Mouse (Mus musculus) stomach, postnatal 0 days (tissue): Measurements from ENCODE around the gene Copa. TPM values are rescaled to one million over a fixed set of nuclear protein-coding genes. Genes with fewer than 3 reads are reported as not detected.
A peak's percentile ranks its signal among the peaks of the same experiment; 100 is the strongest.

Experiments used
- ATAC-seq: fragments of 200-750 bp; cut with Nextera tagmentation; 2 replicates; pipeline ENCODE4 v1.8.0; 2017; ENCODE audit not compliant: low FRiP score, low TSS enrichment
- DNase-seq: peaks from one replicate; pipeline ENCODE4 v3.0.0-alpha.2; 2016; ENCODE audit warnings: low spot score
- H3K27ac ChIP-seq: fragments of 300-500 bp; sonication (generic); replicated peaks from 2 replicates; pipeline ENCODE4 v1.5.1; 2014; ENCODE audit warnings: mild to moderate bottlenecking, control low read depth
- H3K27me3 ChIP-seq: fragments of 300-500 bp; sonication (generic); 2 replicates; pipeline ENCODE4 v1.6.1; 2014; ENCODE audit warnings: low read length; ENCODE audit not compliant: control insufficient read depth, insufficient read depth
- H3K36me3 ChIP-seq: fragments of 300-500 bp; sonication (generic); 2 replicates; pipeline ENCODE4 v1.6.1; 2014; ENCODE audit warnings: low read length, mixed read lengths; ENCODE audit not compliant: control insufficient read depth, insufficient read depth
- H3K4me1 ChIP-seq: fragments of 300-500 bp; sonication (generic); replicated peaks from 2 replicates; pipeline ENCODE4 v1.6.1; 2014; ENCODE audit warnings: antibody characterized with exemption; ENCODE audit not compliant: control insufficient read depth, insufficient read depth
- H3K4me2 ChIP-seq: fragments of 300-500 bp; sonication (generic); replicated peaks from 2 replicates; pipeline ENCODE4 v1.6.1; 2014; ENCODE audit warnings: low read depth, mild to moderate bottlenecking, control low read depth, moderate library complexity
- H3K4me3 ChIP-seq: fragments of 300-500 bp; sonication (generic); 2 replicates; pipeline ENCODE4 v1.5.1; 2014; ENCODE audit warnings: low read depth, low read length, control low read depth
- H3K9ac ChIP-seq: fragments of 300-500 bp; sonication (generic); 2 replicates; pipeline ENCODE4 v1.6.1; 2014; ENCODE audit warnings: mild to moderate bottlenecking, low read length, control low read depth, mixed read lengths
- H3K9me3 ChIP-seq: fragments of 300-500 bp; sonication (generic); 2 replicates; pipeline ENCODE4 v1.6.1; 2016; ENCODE audit warnings: low read length; ENCODE audit not compliant: control insufficient read depth
- CTCF ChIP-seq: IDR thresholded peaks from 2 replicates; pipeline ENCODE4 v1.5.1; 2016; ENCODE audit warnings: antibody characterized with exemption, low read depth, mild to moderate bottlenecking, moderate library complexity
- EP300 ChIP-seq: optimal IDR thresholded peaks from 2 replicates; pipeline ENCODE3; 2016; ENCODE audit warnings: antibody characterized with exemption
- WGBS: fragments of 180-500 bp; shearing (Covaris S2); extraction: QIAGEN DNeasy Blood & Tissue Kit; methylation state at CpG from one replicate; pipeline ENCODE4 v1.1.7; 2014; 5-methylcytosine and 5-hydroxymethylcytosine counted together
- polyA plus RNA-seq: library from polyadenylated mRNA; unstranded; fragments of >200 nt; fragmentation: Nextera tagmentation; extraction: Ambion mirVana; gene quantifications from 2 replicates; pipeline ENCODE4 v1.2.1, GENCODE M21; 2015

The Copa gene
- polyA plus RNA-seq, 1 experiment from 2014 or later, result 89.6 TPM

- no peaks in the 10 kb centered on the region for H3K4me1 ChIP-seq
- no peak for DNase-seq
- H3K36me3 ChIP-seq, result peaks cover 25% of the 10 kb centered on the region
- no peaks in the 10 kb centered on the region for H3K9me3 ChIP-seq
- H3K27me3 ChIP-seq, result no peaks in the 10 kb centered on the region
- TF ChIP-seq EP300 (no peak), CTCF (no peak)
- WGBS, result 76% methylated on average over 4 of the region's 4 CpGs
- no peak overlapping the region for H3K4me3 ChIP-seq
- no peak overlapping the region for H3K4me2 ChIP-seq
- no peak for ATAC-seq
- H3K27ac ChIP-seq, result 0 out of 2 replicates have a peak overlapping the region, but pooled peaks have one; percentile 45
- H3K9ac ChIP-seq, result no peak overlapping the region
Measured at GRCm38 (mm10) chr1:172134072-172134471, 51.7 kb downstream of the Copa start.

DNA sequence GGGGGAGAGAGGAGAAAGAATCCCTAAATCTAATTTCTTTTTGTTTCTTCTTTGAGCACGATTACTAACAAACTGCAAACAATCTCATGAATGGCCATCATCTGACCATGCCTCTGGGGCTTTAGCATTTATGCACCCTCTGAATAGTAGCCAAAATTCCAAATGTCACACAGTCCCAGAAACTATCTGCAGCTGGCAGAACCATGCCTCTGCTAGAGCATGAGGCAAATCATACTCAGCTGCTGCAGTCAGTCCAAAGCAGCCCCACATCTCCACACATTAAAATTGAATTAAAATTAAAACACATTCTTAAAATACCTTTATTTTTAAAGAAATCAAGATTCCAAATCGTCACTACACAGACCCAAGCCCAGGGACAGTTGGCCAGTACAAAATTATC, 57.8 kb downstream of the Copa start:
- 68% methylated on average over 2 of the region's 2 CpGs for WGBS
- Histone ChIP-seq H3K9me3 (no peaks in the 10 kb centered on the region), H3K27me3 (no peaks in the 10 kb centered on the region), H3K4me1 (no peaks in the 10 kb centered on the region), H3K9ac (no peak overlapping the region), H3K4me2 (no peak overlapping the region), H3K36me3 (peaks cover 2% of the 10 kb centered on the region; the same call in 1 of the 2 replicates), H3K27ac (no peak overlapping the region), H3K4me3 (no peak overlapping the region)
- ATAC-seq, result no peak
- no peak for TF ChIP-seq EP300
- DNase-seq, result no peak

- Histone ChIP-seq H3K27me3 (no peaks in the 10 kb centered on the region), H3K36me3 (no peaks in the 10 kb centered on the region), H3K9ac (no peak overlapping the region), H3K4me3 (no peak overlapping the region), H3K4me2 (no peak overlapping the region), H3K27ac (no peak overlapping the region), H3K9me3 (no peaks in the 10 kb centered on the region), H3K4me1 (no peaks in the 10 kb centered on the region)
- TF ChIP-seq EP300 (no peak), CTCF (no peak)
- DNase-seq (no peak), ATAC-seq (no peak)
- WGBS, result 81% methylated on average over 1 of the region's 1 CpGs
Measured at GRCm38 (mm10) chr1:172140825-172141224, 58.5 kb downstream of the Copa start.

DNA sequence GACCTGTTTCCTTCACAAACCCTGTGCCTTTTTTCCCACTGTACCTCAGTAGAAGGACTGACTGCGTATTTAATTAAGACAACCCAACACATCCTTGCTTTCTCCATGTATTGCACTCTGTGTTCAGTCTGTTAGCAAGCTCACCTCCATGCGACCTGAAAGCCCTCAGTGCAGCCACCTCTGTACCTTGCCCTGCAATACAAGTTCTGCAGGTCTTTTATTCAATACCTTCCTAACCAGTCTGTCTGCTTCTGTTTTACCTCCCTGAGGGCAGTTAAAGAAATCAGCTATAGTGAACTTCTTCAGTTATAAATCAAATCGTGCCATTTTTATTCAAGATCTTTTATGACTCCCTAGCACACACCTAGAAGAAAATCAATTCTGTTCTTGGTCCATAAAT, 59.2 kb downstream of the Copa start:
- Histone ChIP-seq H3K27me3 (no peaks in the 10 kb centered on the region), H3K4me1 (no peaks in the 10 kb centered on the region), H3K36me3 (no peaks in the 10 kb centered on the region), H3K4me2 (no peak overlapping the region), H3K4me3 (no peak overlapping the region), H3K27ac (no peak overlapping the region), H3K9me3 (no peaks in the 10 kb centered on the region), H3K9ac (no peak overlapping the region)
- ATAC-seq (no peak), DNase-seq (peak; percentile 32)
- TF ChIP-seq CTCF (no peak), EP300 (peak; percentile 69)
- WGBS, result 63% methylated on average over 3 of the region's 3 CpGs

DNA sequence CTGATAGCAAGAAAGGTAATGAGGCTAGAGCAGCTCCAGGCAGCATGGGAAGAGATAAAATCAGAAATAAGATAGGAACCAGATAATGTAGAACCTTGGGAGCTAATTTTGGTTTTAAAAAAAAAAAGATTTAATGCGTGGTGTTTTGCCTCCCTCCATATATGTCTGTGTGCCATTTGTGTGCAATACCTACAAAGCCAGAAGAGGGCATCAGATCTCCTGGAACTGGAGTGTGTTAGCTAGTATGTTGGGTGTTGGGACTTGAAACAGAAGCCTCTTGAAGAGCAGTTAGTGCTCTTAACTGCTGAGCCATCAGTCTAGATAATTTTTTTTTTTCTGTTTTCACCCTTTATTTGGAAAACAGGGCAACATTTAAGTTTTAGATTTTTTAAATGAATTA, 61.2 kb downstream of the Copa start:
- no peaks in the 10 kb centered on the region for H3K4me1 ChIP-seq
- no peak overlapping the region for H3K4me2 ChIP-seq
- 10% methylated on average over 1 of the region's 1 CpGs for WGBS
- TF ChIP-seq CTCF (peak; percentile 83), EP300 (no peak)
- H3K27me3 ChIP-seq, result no peaks in the 10 kb centered on the region
- no peak overlapping the region for H3K9ac ChIP-seq
- no peaks in the 10 kb centered on the region for H3K9me3 ChIP-seq
- no peak overlapping the region for H3K4me3 ChIP-seq
- H3K27ac ChIP-seq, result no peak overlapping the region
- H3K36me3 ChIP-seq, result no peaks in the 10 kb centered on the region
- DNase-seq, result peak; percentile 64
- ATAC-seq, result no peak

DNA sequence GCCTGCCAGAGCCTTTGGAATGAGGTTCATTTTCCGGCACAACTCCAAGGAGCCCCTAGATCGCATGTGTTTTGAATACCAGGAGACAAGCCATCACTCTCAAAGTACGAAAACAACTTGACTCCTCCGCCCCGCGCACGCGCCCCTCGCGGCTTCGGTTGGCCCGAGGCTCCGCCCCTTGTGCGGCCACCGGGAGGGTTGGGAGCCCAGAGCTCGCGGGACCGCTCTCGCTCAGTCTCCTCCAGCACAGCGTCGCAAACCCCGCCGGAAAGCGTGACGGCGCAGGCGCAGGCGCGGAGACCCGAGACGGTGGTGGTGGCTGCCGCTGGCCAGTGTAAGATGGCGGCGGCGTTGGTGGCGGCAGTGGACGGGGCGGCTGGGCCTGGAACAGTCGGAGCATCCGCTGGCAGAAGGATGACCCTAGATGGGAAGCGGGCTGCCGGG, 65.5 kb downstream of the Copa start, which contains the start of gene Dcaf8:
Gene Dcaf8 (plus strand): TSS at position 250 of the 444 bp plus-strand sequence.
- WGBS, result 0% methylated on average over 42 of the region's 42 CpGs
- H3K36me3 ChIP-seq, result peaks cover 3% of the 10 kb centered on the region
- TF ChIP-seq CTCF (no peak), EP300 (no peak)

More for the DNA sequence above, 65.5 kb downstream of the Copa start, which contains the start of gene Dcaf8:
- H3K9me3 ChIP-seq, result no peaks in the 10 kb centered on the region
- H3K27ac ChIP-seq, result peak within 1 kb of the TSS; percentile 99
- no peaks in the 10 kb centered on the region for H3K27me3 ChIP-seq
- H3K9ac ChIP-seq, result peak within 1 kb of the TSS; percentile 100
- ATAC-seq (peak; percentile 100), DNase-seq (peak; percentile 98)
- H3K4me3 ChIP-seq, result peak within 1 kb of the TSS; percentile 99
- peak within 1 kb of the TSS; percentile 76 for H3K4me2 ChIP-seq
- no peaks in the 10 kb centered on the region for H3K4me1 ChIP-seq
